Mouse (Mus musculus) forebrain, postnatal 0 days (tissue): ENCODE data around the gene Rbm7. TPM values are rescaled to one million over a fixed set of nuclear protein-coding genes. Genes with fewer than 3 reads are reported as not detected.
"Not testable (repeated sequence)": the region's sequence is repeated elsewhere in the genome, so short reads cannot be mapped to it uniquely, and the experiment has no call there.

Experiments used
- ATAC-seq: fragments of 200-750 bp; cut with Nextera tagmentation; 2 replicates; pipeline ENCODE4 v1.8.0; 2017; ENCODE audit warnings: mild to moderate bottlenecking, moderate library complexity
- DNase-seq: peaks from one replicate; pipeline ENCODE4 v3.0.0-alpha.2; 2015
- H3K27ac ChIP-seq: fragments of 300-500 bp; sonication (generic); 2 replicates; pipeline ENCODE4 v1.5.1; 2014; ENCODE audit warnings: low read depth, mild to moderate bottlenecking, antibody characterized with exemption, low read length, moderate library complexity, mixed read lengths
- H3K27me3 ChIP-seq: fragments of 300-500 bp; sonication (generic); 2 replicates; pipeline ENCODE4 v1.6.1; 2014; ENCODE audit warnings: mild to moderate bottlenecking, low read length, mixed read lengths; ENCODE audit not compliant: insufficient read depth
- H3K36me3 ChIP-seq: fragments of 300-500 bp; sonication (generic); 2 replicates; pipeline ENCODE4 v1.6.1; 2014; ENCODE audit warnings: mild to moderate bottlenecking, moderate library complexity; ENCODE audit not compliant: insufficient read depth
- H3K4me1 ChIP-seq: fragments of 300-500 bp; sonication (generic); 2 replicates; pipeline ENCODE4 v1.6.1; 2014; ENCODE audit warnings: antibody characterized with exemption; ENCODE audit not compliant: insufficient read depth
- H3K4me2 ChIP-seq: fragments of 300-500 bp; sonication (generic); 2 replicates; pipeline ENCODE4 v1.6.1; 2014; ENCODE audit warnings: low read depth, mild to moderate bottlenecking, moderate library complexity
- H3K4me3 ChIP-seq: fragments of 300-500 bp; sonication (generic); 2 replicates; pipeline ENCODE4 v1.5.1; 2014; ENCODE audit warnings: low read depth, low read length, mixed read lengths
- H3K9ac ChIP-seq: fragments of 300-500 bp; sonication (generic); 2 replicates; pipeline ENCODE4 v1.6.1; 2014; ENCODE audit warnings: mild to moderate bottlenecking
- H3K9me3 ChIP-seq: fragments of 300-500 bp; sonication (generic); 2 replicates; pipeline ENCODE4 v1.6.1; 2016; ENCODE audit warnings: low read length
- CTCF ChIP-seq: sonication (generic); IDR thresholded peaks from 2 replicates; pipeline ENCODE4 v1.5.1; 2016; ENCODE audit warnings: antibody characterized with exemption, control low read depth, low read depth
- WGBS: fragments of 180-500 bp; shearing (Covaris S2); extraction: QIAGEN DNeasy Blood & Tissue Kit; methylation state at CpG from one replicate; pipeline ENCODE4 v1.1.7; 2014; 5-methylcytosine and 5-hydroxymethylcytosine counted together
- polyA plus RNA-seq: library from polyadenylated mRNA; unstranded; fragments of >200 nt; fragmentation: Nextera tagmentation; extraction: Ambion mirVana; gene quantifications from 2 replicates; pipeline ENCODE4 v1.2.1, GENCODE M21; 2015
- total RNA-seq: library from RNA; depleted of rRNA; stranded (reverse); fragments of >200 nt; gene quantifications from 2 replicates; pipeline ENCODE4 v1.2.3, GENCODE M21; 2014

Gene Rbm7
- total and polyA plus RNA-seq, 2 experiments from 2014 or later, result 74.4 to 86.8 TPM

GRCm38 (mm10) chr9:48531294-48531693 lies 36.2 kb upstream of the Rbm7 start:
- ATAC-seq, result no peak
- Histone ChIP-seq H3K27ac (no peak overlapping the region), H3K4me1 (no peaks in the 10 kb centered on the region), H3K36me3 (no peaks in the 10 kb centered on the region), H3K9me3 (no peaks in the 10 kb centered on the region), H3K4me3 (no peak overlapping the region), H3K27me3 (no peaks in the 10 kb centered on the region), H3K9ac (no peak overlapping the region), H3K4me2 (no peak overlapping the region)
- WGBS, result 86% methylated on average over 4 of the region's 4 CpGs
- DNase-seq, result no peak
- TF ChIP-seq CTCF, result no peak

DNA sequence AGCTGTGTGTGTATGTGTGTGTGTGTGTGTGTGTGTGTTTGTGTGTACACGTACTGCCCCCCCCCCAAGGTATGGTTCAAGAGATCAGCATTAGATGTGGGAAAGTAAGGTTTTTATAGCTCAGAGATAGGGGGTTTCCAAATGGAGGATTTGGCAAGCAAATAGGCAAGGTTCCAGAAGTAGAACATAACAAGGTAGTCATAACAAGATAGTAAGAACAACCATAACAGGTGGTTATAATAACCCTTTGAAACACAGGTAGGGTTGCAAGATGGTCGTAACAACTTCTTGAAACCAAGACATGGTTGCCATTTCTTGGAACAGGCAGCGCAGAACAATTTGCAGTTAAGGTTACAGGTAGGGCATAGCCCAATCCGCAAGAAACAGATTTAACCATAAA lies 31.4 kb upstream of the Rbm7 start:
- no peak overlapping the region for H3K4me3 ChIP-seq
- H3K36me3 ChIP-seq, result no peaks in the 10 kb centered on the region
- H3K9ac ChIP-seq, result no peak overlapping the region
- DNase-seq (no peak), ATAC-seq (no peak)
- no peak overlapping the region for H3K27ac ChIP-seq
- no peaks in the 10 kb centered on the region for H3K4me1 ChIP-seq
- no peaks in the 10 kb centered on the region for H3K9me3 ChIP-seq
- TF ChIP-seq CTCF, result no peak
- no peaks in the 10 kb centered on the region for H3K27me3 ChIP-seq
- no peak overlapping the region for H3K4me2 ChIP-seq
- 90% methylated on average over 4 of the region's 4 CpGs for WGBS

DNA sequence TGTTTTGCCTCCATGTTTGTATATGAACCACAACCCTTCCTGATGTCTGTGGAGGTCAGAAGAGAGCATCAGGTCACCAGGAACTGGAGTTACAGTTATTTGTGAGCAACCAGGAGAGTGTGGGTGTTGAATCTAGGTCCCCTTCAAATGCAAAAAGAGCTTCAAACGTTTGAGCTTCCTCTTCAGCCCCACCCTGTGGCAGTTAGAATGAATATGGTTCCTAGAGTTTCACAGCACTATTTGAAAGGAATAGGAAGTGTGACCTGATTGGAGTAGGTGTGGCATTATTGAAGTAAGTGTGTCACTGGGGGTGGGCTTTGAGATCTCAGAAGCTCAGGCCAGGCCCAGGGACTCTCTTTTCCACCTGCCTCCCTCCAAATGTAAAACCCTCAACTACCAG lies 30.5 kb upstream of the Rbm7 start:
- 14% methylated on average over 1 of the region's 1 CpGs for WGBS
- Histone ChIP-seq H3K36me3 (no peaks in the 10 kb centered on the region), H3K4me3 (no peak overlapping the region), H3K9me3 (no peaks in the 10 kb centered on the region), H3K9ac (no peak overlapping the region), H3K4me1 (no peaks in the 10 kb centered on the region), H3K27ac (no peak overlapping the region), H3K4me2 (no peak overlapping the region), H3K27me3 (no peaks in the 10 kb centered on the region)
- no peak for TF ChIP-seq CTCF
- ATAC-seq (no peak), DNase-seq (no peak)

DNA sequence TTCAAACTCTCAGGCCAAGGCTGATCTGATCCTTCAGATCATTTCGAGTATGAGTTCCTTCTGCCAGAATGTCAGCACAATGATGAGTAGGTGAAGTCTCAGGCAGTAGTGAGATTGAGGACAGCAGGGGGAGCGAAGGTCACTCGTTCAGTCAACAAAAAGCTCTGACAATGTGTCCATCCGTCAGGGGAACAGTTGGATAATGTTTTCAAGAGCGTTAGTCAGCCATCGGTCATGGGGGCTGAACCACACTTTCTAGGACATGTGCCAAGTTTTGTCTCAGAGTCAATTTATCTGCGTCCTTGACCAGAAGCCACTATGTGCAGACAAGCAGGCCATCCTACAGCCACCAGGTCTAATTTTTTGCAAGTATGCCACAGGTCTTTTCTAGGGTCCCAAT lies 25.3 kb upstream of the Rbm7 start:
- H3K27me3 ChIP-seq, ATAC-seq, H3K27ac ChIP-seq, H3K4me2 ChIP-seq, H3K36me3 ChIP-seq, H3K4me1 ChIP-seq, DNase-seq, H3K9ac ChIP-seq, H3K9me3 ChIP-seq, H3K4me3 ChIP-seq: not testable (repeated sequence)
- no CpG with 5 or more reads among the region's 7 CpGs for WGBS

GRCm38 (mm10) chr9:48517372-48518130 lies 22.5 kb upstream of the Rbm7 start:
- Histone ChIP-seq H3K36me3 (no peaks in the 10 kb centered on the region), H3K9me3 (no peaks in the 10 kb centered on the region), H3K4me2 (peak overlapping the region; percentile 50), H3K4me3 (peak overlapping the region; percentile 28), H3K4me1 (peaks cover 3% of the 10 kb centered on the region; the same call in 1 of the 2 replicates), H3K9ac (peak overlapping the region; percentile 47), H3K27me3 (no peaks in the 10 kb centered on the region), H3K27ac (peak overlapping the region; percentile 54)
- ATAC-seq, result peak; percentile 65; the same call in 1 of the 2 replicates
- 17% methylated on average over 19 of the region's 19 CpGs for WGBS
- no peak for TF ChIP-seq CTCF
- peak; percentile 69 for DNase-seq

DNA sequence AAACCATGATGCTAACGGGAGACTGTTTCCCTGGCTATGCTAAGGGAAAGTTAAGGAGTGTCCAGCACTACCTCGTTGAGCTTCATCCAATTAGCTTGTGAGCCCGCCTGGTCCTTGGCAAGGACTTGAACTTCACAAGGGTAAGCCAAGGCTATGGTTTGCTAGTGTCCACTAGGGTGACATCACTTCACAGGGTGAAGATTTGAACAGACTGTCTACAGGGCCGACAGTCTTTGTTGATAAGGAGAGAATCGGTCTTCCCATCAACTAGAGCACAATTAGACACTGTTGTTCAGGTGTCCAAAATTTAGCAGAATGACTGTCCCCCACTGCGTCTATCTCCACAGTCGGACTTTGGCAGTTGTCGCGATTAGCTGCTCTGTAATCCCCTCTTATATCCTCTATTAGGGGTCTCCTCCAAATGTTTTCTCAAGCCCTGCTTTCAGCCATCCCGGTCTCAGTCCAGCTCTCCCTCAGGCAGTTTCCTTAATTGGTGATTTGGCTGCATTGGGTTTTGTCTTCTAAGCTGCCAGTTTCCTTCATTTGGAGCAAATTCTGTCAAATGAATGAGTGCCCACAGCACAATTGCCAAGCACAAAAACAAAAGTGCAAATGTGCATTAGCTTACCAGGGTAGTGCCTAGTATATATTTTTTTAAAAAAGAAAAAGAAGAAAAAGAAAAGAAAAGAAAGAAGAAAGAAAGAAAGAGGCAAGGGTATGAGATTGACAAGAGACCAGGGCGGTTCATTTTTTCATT lies 21.7 kb upstream of the Rbm7 start:
- peak overlapping the region; percentile 47 for H3K9ac ChIP-seq
- peak; percentile 47; the same call in 1 of the 2 replicates for ATAC-seq
- no peaks in the 10 kb centered on the region for H3K9me3 ChIP-seq
- peak overlapping the region; percentile 28 for H3K4me3 ChIP-seq
- WGBS, result 18% methylated on average over 11 of the region's 11 CpGs
- peaks cover 3% of the 10 kb centered on the region; the same call in 1 of the 2 replicates for H3K4me1 ChIP-seq
- peak overlapping the region; percentile 50 for H3K4me2 ChIP-seq
- peak overlapping the region; percentile 54; the same call in 1 of the 2 replicates for H3K27ac ChIP-seq
- no peaks in the 10 kb centered on the region for H3K36me3 ChIP-seq
- TF ChIP-seq CTCF, result 0 out of 2 replicates have a peak, but pooled peaks have one; percentile 16
- no peaks in the 10 kb centered on the region for H3K27me3 ChIP-seq
- DNase-seq, result peak; percentile 64

GRCm38 (mm10) chr9:48515332-48515731 lies 20.2 kb upstream of the Rbm7 start:
- DNase-seq, result no peak
- no peak overlapping the region for H3K4me2 ChIP-seq
- WGBS, result 51% methylated on average over 1 of the region's 1 CpGs

More at GRCm38 (mm10) chr9:48515332-48515731, 20.2 kb upstream of the Rbm7 start:
- Histone ChIP-seq H3K4me3 (no peak overlapping the region), H3K9me3 (no peaks in the 10 kb centered on the region), H3K9ac (no peak overlapping the region), H3K27me3 (no peaks in the 10 kb centered on the region), H3K36me3 (no peaks in the 10 kb centered on the region), H3K4me1 (peaks cover 3% of the 10 kb centered on the region; the same call in 1 of the 2 replicates), H3K27ac (no peak overlapping the region)
- TF ChIP-seq CTCF, result no peak
- no peak for ATAC-seq
